Mouse (Mus musculus) CH12.LX (cell line): ENCODE results near the gene Trmt10c. TPM values are rescaled to one million over a fixed set of nuclear protein-coding genes. Genes with fewer than 3 reads are reported as not detected.
A peak's percentile ranks its signal among the peaks of the same experiment; 100 is the strongest.

ENCODE experiments used
- DNase-seq: peaks from one replicate; pipeline ENCODE4 v3.0.0-alpha.2; 2013; ENCODE audit errors: extremely low read depth
- H3K27ac ChIP-seq: 2 replicates; pipeline ENCODE4 v1.5.1; 2012; ENCODE audit warnings: low read depth, mild to moderate bottlenecking, control low read depth, moderate library complexity; ENCODE audit not compliant: insufficient read depth
- H3K27me3 ChIP-seq: replicated peaks from 2 replicates; pipeline ENCODE3; 2012; ENCODE audit warnings: inconsistent platforms
- H3K36me3 ChIP-seq, 2 experiments: replicated peaks in 1 of 2; 2 replicates each; pipeline versions ENCODE3 to v1.6.1; 2012; ENCODE audit warnings: inconsistent platforms in 1 of 2, low read length in 1 of 2, mild to moderate bottlenecking in 1 of 2, mixed read lengths in 1 of 2, moderate library complexity in 1 of 2; ENCODE audit not compliant: control insufficient read depth in 1 of 2, insufficient read depth in 1 of 2
- H3K4me1 ChIP-seq, 2 experiments: 2 replicates each; pipeline ENCODE4 v1.6.1; 2012; ENCODE audit warnings: inconsistent platforms in 1 of 2, moderate library complexity in 1 of 2; ENCODE audit not compliant: insufficient read depth in 2 of 2, control insufficient read depth in 1 of 2
- H3K4me2 ChIP-seq: 2 replicates; pipeline ENCODE4 v1.6.1; 2012; ENCODE audit warnings: low read depth, mild to moderate bottlenecking, control low read depth; ENCODE audit not compliant: poor library complexity, insufficient read depth, severe bottlenecking
- H3K4me3 ChIP-seq, 3 experiments: fragments of 150-350 bp in 1 of 3; sonication (generic) in 1 of 3; replicated peaks in 1 of 3; 2 replicates each; pipeline versions ENCODE3 to v1.5.1; 2011 to 2012; ENCODE audit warnings: low read depth in 2 of 3, low read length in 2 of 3, mild to moderate bottlenecking in 2 of 3, moderate library complexity in 2 of 3, control low read depth in 1 of 3, improper control_type of control experiment in 1 of 3, inconsistent platforms in 1 of 3, mixed read lengths in 1 of 3; ENCODE audit not compliant: poor library complexity in 1 of 3
- H3K79me2 ChIP-seq: replicated peaks from 2 replicates; pipeline ENCODE4 v1.6.1; 2012; ENCODE audit warnings: mild to moderate bottlenecking, moderate library complexity; ENCODE audit not compliant: control insufficient read depth, poor library complexity, insufficient read depth, severe bottlenecking; ENCODE audit errors: extremely low read depth
- H3K9ac ChIP-seq: 2 replicates; pipeline ENCODE4 v1.6.1; 2012; ENCODE audit warnings: low read depth, mild to moderate bottlenecking, control low read depth, moderate library complexity; ENCODE audit not compliant: insufficient read depth
- H3K9me3 ChIP-seq: replicated peaks from 2 replicates; pipeline ENCODE3; 2012; ENCODE audit warnings: low read length, inconsistent platforms, mixed read lengths
- BHLHE40 ChIP-seq: IDR thresholded peaks from 2 replicates; pipeline ENCODE4 v1.6.1; 2011; ENCODE audit warnings: mild to moderate bottlenecking, low read depth, low read length, improper control_type of control experiment
- CHD1 ChIP-seq: IDR thresholded peaks from 2 replicates; pipeline ENCODE4 v1.6.1; 2012; ENCODE audit warnings: low read depth, low read length, improper control_type of control experiment, inconsistent platforms
- CHD2 ChIP-seq: IDR thresholded peaks from 2 replicates; pipeline ENCODE4 v1.6.1; 2011; ENCODE audit warnings: low read length, improper control_type of control experiment
- CTCF ChIP-seq, 2 experiments: IDR thresholded peaks in 1 of 2; conservative IDR thresholded peaks in 1 of 2; 2 replicates each; pipeline ENCODE4 v1.5.1; 2011 to 2012; ENCODE audit warnings: low read depth in 2 of 2, low read length in 2 of 2, improper control_type of control experiment in 1 of 2, inconsistent platforms in 1 of 2, mild to moderate bottlenecking in 1 of 2, moderate library complexity in 1 of 2
- ETS1 ChIP-seq: conservative IDR thresholded peaks from 2 replicates; pipeline ENCODE4 v1.6.1; 2012; ENCODE audit warnings: low read depth, mild to moderate bottlenecking, inconsistent platforms, low read length, improper control_type of control experiment, moderate library complexity
- GABPA ChIP-seq: IDR thresholded peaks from 2 replicates; pipeline ENCODE4 v1.6.1; 2012; ENCODE audit warnings: low read depth, low read length, improper control_type of control experiment, inconsistent platforms; ENCODE audit not compliant: insufficient replicate concordance
- HCFC1 ChIP-seq: IDR thresholded peaks from 2 replicates; pipeline ENCODE4 v1.6.1; 2012; ENCODE audit warnings: low read depth, mild to moderate bottlenecking, inconsistent platforms, low read length, improper control_type of control experiment
- JUN ChIP-seq: IDR thresholded peaks from 2 replicates; pipeline ENCODE4 v1.6.1; 2011; ENCODE audit warnings: low read depth, mild to moderate bottlenecking, low read length, improper control_type of control experiment, moderate library complexity; ENCODE audit not compliant: insufficient read depth
- KAT2A ChIP-seq: IDR thresholded peaks from 2 replicates; pipeline ENCODE4 v1.6.1; 2012; ENCODE audit warnings: low read length, improper control_type of control experiment, inconsistent platforms; ENCODE audit not compliant: insufficient replicate concordance
- MAFK ChIP-seq: IDR thresholded peaks from 2 replicates; pipeline ENCODE4 v1.6.1; 2011; ENCODE audit warnings: low read length, improper control_type of control experiment; ENCODE audit not compliant: insufficient replicate concordance
- MAX ChIP-seq: IDR thresholded peaks from 2 replicates; pipeline ENCODE4 v1.6.1; 2011; ENCODE audit warnings: low read length, improper control_type of control experiment
- MAZ ChIP-seq: IDR thresholded peaks from 2 replicates; pipeline ENCODE4 v1.6.1; 2012; ENCODE audit warnings: low read depth, mild to moderate bottlenecking, inconsistent platforms, low read length, improper control_type of control experiment, moderate library complexity
- MEF2A ChIP-seq: IDR thresholded peaks from 2 replicates; pipeline ENCODE4 v1.6.1; 2014; ENCODE audit warnings: low read depth, mild to moderate bottlenecking, inconsistent platforms, low read length, improper control_type of control experiment, borderline replicate concordance
- MXI1 ChIP-seq: IDR thresholded peaks from 2 replicates; pipeline ENCODE4 v1.6.1; 2011; ENCODE audit warnings: mild to moderate bottlenecking, low read depth, low read length, improper control_type of control experiment
- MYC ChIP-seq: IDR thresholded peaks from 2 replicates; pipeline ENCODE4 v1.6.1; 2011; ENCODE audit warnings: low read depth, mild to moderate bottlenecking, improper control_type of control experiment, low read length
- NRF1 ChIP-seq: IDR thresholded peaks from 2 replicates; pipeline ENCODE4 v1.6.1; 2014; ENCODE audit warnings: low read depth, mild to moderate bottlenecking, inconsistent platforms, low read length, improper control_type of control experiment, moderate library complexity
- PAX5 ChIP-seq: IDR thresholded peaks from 2 replicates; pipeline ENCODE4 v1.6.1; 2012; ENCODE audit warnings: low read length, inconsistent platforms, mixed read lengths
- POLR2A ChIP-seq: IDR thresholded peaks from 2 replicates; pipeline ENCODE4 v1.6.1; 2011; ENCODE audit warnings: low read depth, mild to moderate bottlenecking, improper control_type of control experiment, low read length
- POLR2AphosphoS2 ChIP-seq: IDR thresholded peaks from 2 replicates; pipeline ENCODE4 v1.6.1; 2011; ENCODE audit warnings: low read depth, low read length, improper control_type of control experiment
- RAD21 ChIP-seq: IDR thresholded peaks from 2 replicates; pipeline ENCODE4 v1.6.1; 2011; ENCODE audit warnings: low read depth, mild to moderate bottlenecking, low read length, improper control_type of control experiment, moderate library complexity
- SIN3A ChIP-seq: IDR thresholded peaks from 2 replicates; pipeline ENCODE4 v1.6.1; 2012; ENCODE audit warnings: low read length, improper control_type of control experiment, inconsistent platforms
- TCF12 ChIP-seq: IDR thresholded peaks from 2 replicates; pipeline ENCODE4 v1.6.1; 2014; ENCODE audit warnings: low read depth, mild to moderate bottlenecking, inconsistent platforms, low read length, improper control_type of control experiment
- UBTF ChIP-seq: IDR thresholded peaks from 2 replicates; pipeline ENCODE4 v1.6.1; 2012; ENCODE audit warnings: low read depth, mild to moderate bottlenecking, inconsistent platforms, low read length, improper control_type of control experiment, moderate library complexity
- USF1 ChIP-seq: IDR thresholded peaks from 2 replicates; pipeline ENCODE4 v1.6.1; 2014; ENCODE audit warnings: low read depth, mild to moderate bottlenecking, inconsistent platforms, low read length, improper control_type of control experiment
- USF2 ChIP-seq: conservative IDR thresholded peaks from 2 replicates; pipeline ENCODE4 v1.6.1; 2011; ENCODE audit warnings: low read depth, low read length, improper control_type of control experiment
- ZC3H11A ChIP-seq: IDR thresholded peaks from 2 replicates; pipeline ENCODE4 v1.6.1; 2012; ENCODE audit warnings: low read depth, mild to moderate bottlenecking, inconsistent platforms, low read length, improper control_type of control experiment
- ZKSCAN1 ChIP-seq: IDR thresholded peaks from 2 replicates; pipeline ENCODE4 v1.6.1; 2012; ENCODE audit warnings: low read depth, inconsistent platforms, low read length, improper control_type of control experiment, borderline replicate concordance
- ZNF384 ChIP-seq: IDR thresholded peaks from 2 replicates; pipeline ENCODE4 v1.6.1; 2012; ENCODE audit warnings: low read depth, low read length, improper control_type of control experiment, inconsistent platforms
- dilution Hi-C: fragments of 300-500 bp; cut with MboI; formaldehyde crosslinking; loops from 2 replicates; pipeline ENCODE4 v1.14.3; 2020; ENCODE audit warnings: low sequenced_read_pairs; ENCODE audit not compliant: extremely low pct_unique_long_range_greater_than_20kb, extremely low pct_ligation_motif_present
- in situ Hi-C: fragments of 300-500 bp; cut with MboI; formaldehyde crosslinking; loops from 3 replicates; pipeline ENCODE4 v1.14.3; 2019; ENCODE audit warnings: low sequenced_read_pairs, low pct_ligation_motif_present, low pct_unique_long_range_greater_than_20kb, mixed read lengths
- polyA plus RNA-seq: library from polyadenylated mRNA; unstranded; fragments of >175 nt; gene quantifications from 2 replicates; pipeline ENCODE4 v1.2.1, GENCODE M21; 2012; ENCODE audit warnings: low read depth; ENCODE audit not compliant: insufficient read length
- total RNA-seq, 2 experiments: library from RNA; depleted of rRNA; stranded (reverse); fragments of 300-350 nt in 1 of 2; fragments of >200 nt in 1 of 2; gene quantifications; 2 replicates each; pipeline ENCODE4 v1.2.3; 2012 to 2014

The Trmt10c gene
- total and polyA plus RNA-seq, 3 experiments, result 23.4 to 63.5 (median 26.6) TPM

DNA sequence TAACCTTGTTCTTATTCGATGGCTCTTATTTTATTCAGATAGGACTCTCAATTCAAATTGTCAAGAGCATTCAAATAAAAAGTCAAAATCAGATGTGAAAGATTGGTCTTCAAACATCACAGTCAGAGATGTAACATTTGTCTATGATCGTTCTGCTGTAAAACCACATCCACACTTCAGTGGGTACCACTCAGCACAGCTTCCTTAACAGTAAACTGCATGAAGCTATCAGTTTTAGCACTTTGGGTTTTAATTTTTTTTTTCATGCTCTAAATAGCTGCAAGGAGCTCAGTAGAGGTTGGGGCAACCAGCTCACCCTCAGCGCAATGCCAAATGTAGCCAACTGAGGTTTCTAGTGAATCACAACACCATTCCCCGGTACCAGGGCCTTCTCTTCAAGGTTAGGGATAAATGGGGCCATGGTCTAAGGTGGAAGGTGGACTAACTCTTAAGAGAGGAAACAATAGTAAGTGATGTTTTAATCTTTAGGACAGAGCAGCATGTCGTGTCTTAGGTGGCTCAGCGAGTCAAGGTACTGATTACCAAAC is 31.0 kb upstream of the Trmt10c start (continued):
- no peak for TF ChIP-seq JUN

GRCm38 (mm10) chr16:56066113-56066512 is 28.5 kb upstream of the Trmt10c start:
- Histone ChIP-seq H3K9me3 (no peaks in the 10 kb centered on the region), H3K36me3 (no peaks in the 10 kb centered on the region), H3K27ac (no peak overlapping the region), H3K4me2 (no peak overlapping the region), H3K79me2 (no peaks in the 10 kb centered on the region), H3K27me3 (no peaks in the 10 kb centered on the region), H3K4me1 (peaks cover 10 to 46% of the 10 kb centered on the region in 2 experiments), H3K9ac (no peak overlapping the region), H3K4me3 (no peak overlapping the region)
- DNase-seq, result no peak
- dilution Hi-C loops, result no loop called here
- in situ Hi-C loops, result loop anchor here (5.0 to 10.0 kb wide), 3 partner anchors 34 to 174 kb away; partner anchors contain the start of gene Zbtb11
- TF ChIP-seq RAD21 (no peak), CTCF (conservative IDR thresholded peaks at IDR 0.05 in 1 of 2, IDR thresholded peaks at IDR 0.05 in 1 of 2; ENCODE audit: low read depth in 2 of 2, low read length in 2 of 2) (no peak), NRF1 (no peak), ETS1 (no peak)

DNA sequence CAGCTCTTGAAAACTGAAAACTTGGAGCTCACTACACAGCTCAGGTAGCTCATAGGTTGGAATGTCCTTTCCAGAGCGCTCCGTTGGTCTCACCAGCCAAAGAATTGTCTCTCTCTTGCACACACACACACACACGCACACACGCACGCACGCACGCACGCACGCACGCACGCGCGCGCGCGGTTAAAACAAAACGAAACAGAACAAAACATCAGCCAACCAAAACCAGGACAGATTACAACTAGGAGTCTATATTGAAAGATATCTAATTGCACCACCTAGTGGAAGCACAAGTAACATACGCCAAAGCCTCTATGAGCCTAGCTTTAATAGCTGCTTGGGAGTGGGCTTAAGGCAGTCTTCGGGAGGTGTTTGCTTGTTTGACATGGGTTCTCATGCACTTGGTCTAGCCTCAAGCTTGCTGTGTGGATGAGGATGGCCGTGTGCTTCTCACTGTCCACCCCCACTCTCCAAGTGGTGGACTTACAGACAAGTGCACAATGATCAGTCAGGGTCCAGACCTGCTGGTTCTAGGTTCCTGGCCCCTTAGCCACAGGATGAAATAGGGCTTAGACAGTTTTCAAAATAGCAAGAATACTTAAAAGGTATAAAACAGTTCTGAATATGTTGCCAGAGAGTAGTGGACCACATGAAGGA is 26.8 kb upstream of the Trmt10c start:
- in situ Hi-C loops, result loop anchor here (10.0 kb wide), 1 partner anchor 90 kb away; the partner anchor contains the start of gene Zbtb11
- H3K27ac ChIP-seq, result no peak overlapping the region
- H3K4me2 ChIP-seq, result peak overlapping the region; percentile 38
- dilution Hi-C loops, result no loop called here
- H3K4me1 ChIP-seq, result peaks cover 10 to 47% of the 10 kb centered on the region in 2 experiments
- H3K27me3 ChIP-seq, result no peaks in the 10 kb centered on the region
- peak overlapping the region; percentile 40; the same call in 1 of the 2 replicates for H3K9ac ChIP-seq
- H3K36me3 ChIP-seq, result no peaks in the 10 kb centered on the region
- peak; percentile 93 for DNase-seq
- peak overlapping the region; percentile 26 to 54 (median 48) for H3K4me3 ChIP-seq
- no peaks in the 10 kb centered on the region for H3K79me2 ChIP-seq
- no peaks in the 10 kb centered on the region for H3K9me3 ChIP-seq
- TF ChIP-seq MAX (peak; percentile 67; the same call in 1 of the 2 replicates), TCF12 (peak; percentile 80), MAZ (no peak), ZNF384 (peak; percentile 36; the same call in 1 of the 2 replicates), SIN3A (peak; percentile 79), ETS1 (peak; percentile 46), GABPA (no peak), CHD1 (no peak), UBTF (no peak), POLR2A (peak; percentile 71), HCFC1 (peak; percentile 67), JUN (no peak), KAT2A (no peak; the same call in 1 of the 2 replicates), ZKSCAN1 (peak; percentile 14; the same call in 1 of the 2 replicates), CHD2 (no peak), MYC (peak; percentile 70; the same call in 1 of the 2 replicates), USF2 (no peak), MEF2A (peak; percentile 75; the same call in 1 of the 2 replicates), PAX5 (no peak), BHLHE40 (peak; percentile 99), RAD21 (peak; percentile 90), MAFK (no peak), USF1 (no peak), POLR2AphosphoS2 (no peak; the same call in 1 of the 2 replicates), MXI1 (no peak; the same call in 1 of the 2 replicates), ZC3H11A (no peak)
